Mouse (Mus musculus) adrenal gland (tissue): Measurements from ENCODE around the gene Capn12.

ENCODE experiments used
- intact Hi-C: fragments of 180-260 bp; cut with DNase I; formaldehyde crosslinking; loops from one replicate; pipeline ENCODE4 v1.15.1; 2025
- long read RNA-seq, 2 experiments: library from polyadenylated mRNA; unstranded; transcript quantifications; one replicate each; pipeline ENCODE4 v2.0.0; 2020; ENCODE audit warnings: borderline replicate concordance in 1 of 2; ENCODE audit not compliant: insufficient replicate concordance in 1 of 2

The Capn12 gene
- long read RNA-seq, experiment 1 = 0 reads
- long read RNA-seq, experiment 2 = 0 reads

GRCm38 (mm10) chr7:28881199-28881598, at the start of gene Capn12:
TSS of gene Capn12 (plus strand) at chr7:28881422.
- intact Hi-C loops = no loop called here

DNA sequence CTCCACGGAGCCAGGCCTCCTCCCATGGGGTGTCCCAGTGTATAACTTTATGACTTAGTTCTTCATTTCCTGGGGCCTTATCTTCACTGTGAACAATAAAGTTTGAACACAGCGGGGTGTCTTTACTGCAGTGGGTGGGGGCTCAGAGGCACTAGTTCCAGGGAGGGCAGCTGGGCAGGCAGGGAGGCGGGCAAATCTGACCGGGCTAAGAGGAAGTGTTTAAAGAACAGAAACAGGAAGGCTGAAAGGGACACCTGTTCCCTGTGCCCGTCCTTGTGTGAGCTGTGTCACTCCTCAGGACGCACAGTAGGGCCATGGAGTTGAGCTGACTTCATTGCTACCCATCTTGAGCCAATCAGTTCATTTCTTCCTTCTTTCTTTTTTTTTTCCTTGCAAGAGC, 49.1 kb upstream of the Capn12 start:
- intact Hi-C loops = loop anchor here (5.0 kb wide), 1 partner anchor 40 kb away; no protein-coding TSS in a partner anchor

- intact Hi-C loops = loop anchor here (5.0 kb wide), 1 partner anchor 38 kb away; no protein-coding TSS in a partner anchor
These were observed 47.4 kb upstream of the Capn12 start, which contains the start of gene Lgals4 for GRCm38 (mm10) chr7:28833723-28834347. TSS of gene Lgals4 (plus strand) at chr7:28833854.

DNA sequence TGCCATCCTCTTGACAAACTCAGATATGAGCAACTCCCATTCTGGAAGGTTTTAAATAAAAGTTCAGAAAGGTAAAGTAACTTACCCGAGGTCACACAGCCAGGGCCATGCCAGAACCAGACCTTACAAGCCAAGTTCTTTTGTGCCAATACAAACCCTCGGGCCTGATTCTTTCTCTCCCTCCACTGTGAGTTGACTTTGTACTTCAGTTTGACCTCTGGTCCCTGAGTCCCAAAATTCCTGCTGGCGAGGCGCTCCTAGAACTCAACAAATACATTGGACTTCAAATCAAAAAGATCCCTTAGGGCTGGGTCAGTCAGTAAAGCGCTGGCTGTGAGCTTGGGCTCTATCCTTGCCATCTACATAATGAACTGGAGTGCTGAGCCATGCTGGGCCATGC, 44.3 kb upstream of the Capn12 start:
- intact Hi-C loops = no loop called here

- intact Hi-C loops = no loop called here
These were observed 42.9 kb upstream of the Capn12 start for GRCm38 (mm10) chr7:28838331-28838730.

- intact Hi-C loops = no loop called here
These were observed 33.9 kb upstream of the Capn12 start for GRCm38 (mm10) chr7:28847273-28847672.

GRCm38 (mm10) chr7:28849700-28850236, 31.5 kb upstream of the Capn12 start:
- intact Hi-C loops = no loop called here

GRCm38 (mm10) chr7:28850642-28851041, 30.6 kb upstream of the Capn12 start:
- intact Hi-C loops = no loop called here

GRCm38 (mm10) chr7:28859953-28860352, 21.3 kb upstream of the Capn12 start:
- intact Hi-C loops = no loop called here

DNA sequence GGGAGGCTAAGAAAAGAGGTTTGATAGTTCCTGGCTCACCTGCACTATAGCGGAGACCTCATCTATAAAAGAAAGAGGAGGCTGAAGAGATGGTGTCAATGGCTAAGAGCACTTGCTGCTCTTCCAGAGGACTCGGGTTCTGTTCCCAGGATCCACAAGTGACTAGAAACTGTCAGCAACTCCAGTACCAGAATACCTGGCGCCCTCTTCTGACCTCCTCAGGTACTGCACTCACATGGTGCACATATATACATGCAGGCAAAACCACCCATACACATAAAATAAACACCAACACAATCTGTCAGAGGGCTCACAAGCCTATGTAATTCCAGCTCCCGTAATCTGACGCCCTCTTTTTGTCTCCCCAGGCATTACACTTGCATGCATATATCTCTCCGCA, 20.3 kb upstream of the Capn12 start:
- intact Hi-C loops = no loop called here

DNA sequence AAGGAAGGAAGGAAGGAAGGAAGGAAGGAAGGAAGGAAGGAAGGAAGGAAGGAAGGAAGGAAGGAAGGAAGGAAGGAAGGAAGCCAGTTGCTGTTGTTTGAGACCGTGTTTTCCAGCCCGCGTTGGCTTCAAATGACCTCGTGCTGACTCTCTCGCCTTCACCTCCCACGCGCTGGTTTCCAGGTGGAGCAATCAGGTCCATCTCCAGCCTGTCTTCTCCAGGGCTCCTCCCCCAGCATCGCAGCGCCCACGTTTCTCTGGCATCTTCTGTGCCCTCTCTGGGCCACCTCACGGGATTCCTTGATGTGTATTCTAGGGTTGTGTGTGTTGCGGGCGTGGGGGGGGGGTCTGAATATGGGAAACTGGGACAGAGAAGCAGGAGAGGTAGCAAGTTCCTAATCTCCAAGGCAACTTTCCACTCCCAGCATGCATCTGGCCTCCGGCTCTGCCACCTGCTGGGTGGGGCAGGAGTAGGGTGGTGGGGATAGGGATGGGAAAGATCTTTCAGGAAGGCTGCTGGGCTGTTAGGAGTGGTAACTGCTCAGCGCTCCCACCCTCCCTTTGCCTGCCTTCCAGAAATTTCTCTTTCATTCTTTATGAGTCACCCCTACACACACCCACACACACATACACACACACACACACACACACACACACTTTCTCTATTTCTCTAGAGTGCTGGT, 18.3 kb upstream of the Capn12 start:
- intact Hi-C loops = no loop called here

GRCm38 (mm10) chr7:28863540-28863939, 17.7 kb upstream of the Capn12 start, which contains the start of gene Lgals7:
TSS of gene Lgals7 (plus strand) at chr7:28863853.
- intact Hi-C loops = no loop called here

DNA sequence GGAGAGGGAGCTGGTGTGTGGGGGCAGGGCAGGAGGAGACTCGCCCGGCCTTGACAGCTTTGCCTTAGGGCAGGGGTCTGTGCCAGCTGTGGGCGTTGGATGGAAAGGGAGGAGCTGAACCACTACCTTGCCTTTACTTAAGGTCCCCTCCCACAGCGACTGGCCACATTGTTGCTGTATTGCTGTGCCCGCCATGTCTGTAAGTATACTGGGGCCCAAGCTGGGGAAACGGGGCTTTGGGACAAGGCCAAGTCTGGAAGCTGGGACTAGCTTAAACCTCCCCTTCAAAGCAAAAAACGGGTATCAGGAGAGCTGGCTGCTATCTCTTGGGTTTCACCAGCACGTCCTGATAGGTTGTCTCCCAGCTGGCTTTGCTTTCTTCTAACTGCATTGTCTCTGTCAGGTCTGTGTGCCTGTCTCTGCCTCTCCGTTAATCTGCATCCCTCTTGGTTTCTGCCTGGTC, 16.9 kb upstream of the Capn12 start:
- intact Hi-C loops = no loop called here

DNA sequence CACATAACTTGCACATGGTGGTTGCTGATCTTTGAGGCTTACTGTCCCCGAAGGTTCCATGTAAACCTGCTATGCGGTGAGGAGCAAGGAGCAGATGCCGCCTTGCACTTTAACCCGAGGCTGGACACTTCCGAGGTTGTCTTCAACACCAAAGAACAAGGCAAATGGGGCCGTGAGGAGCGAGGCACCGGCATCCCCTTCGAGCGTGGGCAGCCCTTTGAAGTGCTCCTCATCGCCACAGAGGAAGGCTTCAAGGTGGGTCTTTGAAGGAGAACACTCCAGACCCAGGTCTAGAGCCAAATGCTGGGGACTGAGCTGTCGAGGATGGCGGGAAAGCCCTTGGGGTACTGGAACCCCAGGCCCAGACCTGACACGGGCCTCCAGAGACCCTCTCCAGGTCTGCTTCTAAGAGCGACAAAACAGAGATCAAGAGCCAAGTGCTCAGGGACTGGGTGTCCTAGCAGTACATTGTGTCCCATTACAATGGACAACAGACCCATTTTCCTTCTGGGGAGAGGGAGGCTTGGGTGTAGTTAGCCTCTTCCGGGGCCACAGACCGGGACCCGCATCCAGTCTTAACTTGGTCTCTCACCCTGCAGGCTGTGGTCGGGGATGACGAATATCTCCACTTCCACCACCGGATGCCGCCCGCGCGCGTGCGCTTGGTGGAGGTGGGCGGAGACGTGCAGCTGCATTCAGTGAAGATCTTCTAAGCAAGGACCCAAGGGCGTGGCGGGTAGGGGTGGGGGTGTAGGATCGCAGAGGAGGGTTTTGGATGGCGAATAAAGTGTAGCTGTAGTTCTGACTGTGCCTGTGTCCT, 15.5 kb upstream of the Capn12 start:
- intact Hi-C loops = loop anchor here (2.0 to 5.0 kb wide), 2 partner anchors 67 to 83 kb away; no protein-coding TSS in a partner anchor

- intact Hi-C loops = loop anchor here (2.0 to 5.0 kb wide), 2 partner anchors 68 to 85 kb away; no protein-coding TSS in a partner anchor
These were observed 14.3 kb upstream of the Capn12 start for GRCm38 (mm10) chr7:28866769-28867507.

DNA sequence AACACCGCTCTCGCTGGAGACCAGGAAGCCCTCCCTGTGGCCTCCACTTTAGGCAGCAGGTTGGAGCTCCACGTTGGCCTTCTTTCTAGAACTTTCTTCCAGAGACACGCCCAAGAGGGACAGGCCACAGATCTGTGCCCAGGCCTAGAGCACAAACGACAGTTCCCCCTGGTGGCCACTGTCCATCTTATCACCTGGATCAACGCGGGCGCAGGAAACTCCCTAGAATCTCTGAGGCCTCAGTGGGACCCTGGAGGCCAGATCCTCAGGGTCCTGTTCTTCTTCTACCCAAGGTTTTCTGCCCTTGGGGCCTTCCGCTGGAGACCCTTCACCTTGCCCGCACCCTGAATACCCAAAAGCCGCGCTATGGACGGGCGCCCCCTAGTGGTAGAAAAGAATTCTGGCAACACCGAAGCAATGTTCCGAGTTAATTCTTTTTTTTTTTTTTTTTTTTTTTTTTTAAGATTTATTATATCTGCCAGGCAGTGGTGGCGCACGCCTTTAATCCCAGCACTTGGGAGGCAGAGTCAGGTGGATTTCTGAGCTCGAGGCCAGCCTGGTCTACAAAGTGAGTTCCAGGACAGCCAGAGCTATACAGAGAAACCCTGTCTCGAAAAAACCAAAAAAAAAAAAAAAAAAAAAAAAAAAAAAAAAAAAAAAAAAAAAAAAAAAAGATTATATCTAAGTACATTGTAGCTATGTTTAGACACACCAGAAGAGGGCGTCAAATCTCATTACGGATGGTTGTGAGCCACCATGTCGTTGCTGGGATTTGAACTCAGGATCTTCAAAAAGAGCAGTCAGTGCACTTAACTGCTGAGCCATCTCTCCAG, 13.5 kb upstream of the Capn12 start:
- intact Hi-C loops = loop anchor here (2.0 to 5.0 kb wide), 2 partner anchors 69 to 85 kb away; no protein-coding TSS in a partner anchor

- intact Hi-C loops = loop anchor here (5.0 kb wide), 1 partner anchor 39 kb away; the partner anchor contains the start of gene Lgals4
These were observed 10.1 kb upstream of the Capn12 start for GRCm38 (mm10) chr7:28870901-28871664.

- intact Hi-C loops = loop anchor here (5.0 kb wide), 1 partner anchor 42 kb away; the partner anchor contains the start of gene Lgals4
These were observed 6.7 kb upstream of the Capn12 start for GRCm38 (mm10) chr7:28874565-28874964.

DNA sequence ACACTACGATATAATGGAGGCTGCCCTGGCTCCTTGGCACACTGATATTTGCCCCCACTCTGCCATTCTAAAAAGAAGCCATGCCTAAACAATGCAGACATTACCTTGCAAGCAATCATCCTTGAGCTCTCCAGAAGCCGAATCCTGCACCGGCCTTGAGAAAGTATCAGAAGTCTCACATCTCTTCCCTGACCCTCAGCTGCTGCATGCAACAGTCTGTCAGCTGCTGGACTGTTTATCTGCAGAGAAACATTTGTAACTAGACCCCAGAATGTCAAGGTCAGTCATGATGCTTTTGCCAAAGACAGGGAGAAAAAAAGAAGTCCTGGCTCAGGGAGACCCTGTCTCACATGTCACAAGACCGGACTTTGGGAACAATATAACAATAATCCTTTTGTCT, 5.1 kb upstream of the Capn12 start:
- intact Hi-C loops = no loop called here
